Mouse (Mus musculus) liver, postnatal 0 days (tissue): Measurements from ENCODE around the gene Nhlh1.

Experiments
- CTCF ChIP-seq: sonication (generic); IDR thresholded peaks from 2 replicates; pipeline ENCODE4 v1.5.1; 2016; ENCODE audit warnings: antibody characterized with exemption, low read depth
- EP300 ChIP-seq: IDR thresholded peaks from 2 replicates; pipeline ENCODE4 v1.6.1; 2016; ENCODE audit warnings: antibody characterized with exemption, low read depth, mild to moderate bottlenecking

DNA sequence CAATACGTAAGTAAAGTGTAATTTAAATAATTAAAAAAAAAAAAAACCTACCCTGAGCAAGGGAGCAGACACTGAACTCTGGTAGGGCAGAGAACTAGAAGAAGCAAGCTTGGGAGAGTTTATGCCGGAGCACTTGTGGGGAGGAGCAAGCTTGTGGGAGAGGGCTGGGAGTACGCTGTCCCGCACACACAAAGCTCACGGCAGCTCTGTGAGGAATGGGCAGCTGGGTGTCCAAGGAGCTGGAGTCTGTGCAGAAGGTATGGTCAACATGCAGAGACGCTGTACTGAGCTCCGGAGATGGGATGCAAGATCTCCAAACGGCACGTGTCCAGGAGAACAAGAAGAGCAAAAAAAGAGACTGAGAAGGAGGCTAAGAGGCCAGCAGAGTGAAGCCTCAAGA lies 42.6 kb downstream of the Nhlh1 start:
- TF ChIP-seq CTCF, result no peak
- TF ChIP-seq EP300, result no peak
